Mouse (Mus musculus): ENCODE results near the gene Txndc5.
A peak's percentile ranks its signal among the peaks of the same experiment; 100 is the strongest.

Gene Txndc5

DNA sequence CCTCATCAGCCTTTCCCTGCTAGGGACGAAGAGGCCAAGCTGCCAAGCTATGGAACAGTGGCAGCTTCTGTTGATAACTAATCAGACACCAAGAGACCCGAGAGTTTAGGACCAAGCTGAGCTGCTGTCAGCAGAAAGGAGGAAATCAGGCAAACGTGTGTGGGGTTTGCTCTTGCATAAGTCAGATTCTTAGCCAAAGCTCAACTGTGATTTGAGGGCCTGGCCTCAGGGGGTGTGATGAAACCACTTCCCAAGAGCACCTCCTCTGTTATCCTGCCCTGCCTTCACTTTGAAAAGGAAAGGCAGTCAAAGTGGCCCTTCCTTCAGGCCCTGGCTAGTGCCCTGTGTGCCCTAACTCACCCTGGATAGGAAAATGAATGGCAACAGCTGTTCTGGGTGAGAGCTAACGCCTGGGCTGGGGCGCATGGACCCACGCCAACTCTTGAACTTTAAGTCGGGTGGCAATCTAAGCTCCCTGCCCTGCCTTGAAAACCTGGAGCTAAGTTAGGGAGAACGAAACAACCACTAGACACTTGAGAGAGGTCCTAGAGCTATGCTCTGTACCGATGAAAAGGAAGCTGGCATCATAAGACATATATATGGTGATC is at the start of gene Txndc5:
Txndc5 (minus strand) TSS at position 138 of the 608 bp plus-strand sequence.
- DNase-seq (ENCODE audit: low spot score): no peak

DNA sequence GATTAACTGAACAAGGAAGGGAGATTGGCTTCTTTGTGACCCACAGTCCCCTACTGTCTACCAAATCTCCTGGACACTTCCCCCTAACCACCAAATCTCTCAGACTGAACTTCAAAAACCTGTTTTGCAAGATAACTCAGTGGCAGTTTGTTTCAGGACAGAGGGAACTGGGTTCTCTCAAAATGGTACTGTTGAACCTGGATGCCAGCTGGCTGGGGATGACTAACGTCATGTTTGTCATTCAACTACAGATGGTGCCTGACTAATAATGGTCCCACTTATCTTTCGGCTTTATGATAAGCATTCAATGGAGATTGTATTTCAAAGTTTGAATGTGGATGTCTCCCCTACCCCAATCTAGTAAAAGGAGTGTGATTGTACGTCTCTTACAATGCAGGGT is 46.0 kb upstream of the Txndc5 start:
- no peak for DNase-seq (ENCODE audit: low spot score)

DNA sequence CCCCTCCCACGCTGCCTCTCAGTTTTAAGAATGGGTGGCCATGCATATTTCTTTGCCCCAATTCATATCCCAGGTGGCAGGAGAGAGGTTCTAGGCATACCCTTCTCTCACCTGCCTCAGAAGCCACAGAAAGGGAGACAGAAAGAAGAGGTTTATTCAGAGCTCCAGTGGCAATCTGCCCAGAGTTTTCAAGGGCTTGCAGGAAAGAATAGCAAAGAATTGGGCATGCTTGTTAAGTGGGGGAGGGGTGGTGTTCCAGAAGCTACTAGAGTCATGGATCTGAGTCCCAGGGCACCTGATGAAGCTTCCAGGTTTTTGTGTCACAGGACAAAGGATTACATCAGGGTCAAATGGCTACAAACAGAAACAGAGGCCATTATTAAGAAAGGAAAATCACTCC is 44.7 kb upstream of the Txndc5 start:
- no peak for DNase-seq (ENCODE audit: low spot score)

DNA sequence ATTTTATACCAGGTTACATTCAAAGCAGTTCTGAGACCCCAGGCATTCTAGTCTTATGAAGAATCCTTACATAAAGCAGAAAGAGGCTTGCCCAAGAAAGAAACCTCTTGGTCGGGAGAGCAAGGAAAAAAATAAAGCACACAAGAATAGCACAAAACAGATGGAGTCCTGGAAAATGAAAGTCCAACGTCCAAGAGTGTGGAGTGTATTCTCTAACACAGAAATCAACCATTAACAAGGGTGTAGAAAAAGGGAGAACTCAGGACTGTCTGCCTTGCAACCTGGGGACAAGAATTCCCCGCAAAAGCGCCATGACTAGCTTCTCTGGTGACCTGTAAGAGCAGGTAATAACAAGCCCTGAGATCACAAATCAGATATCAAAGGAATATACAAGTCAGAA is 36.6 kb upstream of the Txndc5 start:
- DNase-seq (ENCODE audit: low spot score): no peak

DNA sequence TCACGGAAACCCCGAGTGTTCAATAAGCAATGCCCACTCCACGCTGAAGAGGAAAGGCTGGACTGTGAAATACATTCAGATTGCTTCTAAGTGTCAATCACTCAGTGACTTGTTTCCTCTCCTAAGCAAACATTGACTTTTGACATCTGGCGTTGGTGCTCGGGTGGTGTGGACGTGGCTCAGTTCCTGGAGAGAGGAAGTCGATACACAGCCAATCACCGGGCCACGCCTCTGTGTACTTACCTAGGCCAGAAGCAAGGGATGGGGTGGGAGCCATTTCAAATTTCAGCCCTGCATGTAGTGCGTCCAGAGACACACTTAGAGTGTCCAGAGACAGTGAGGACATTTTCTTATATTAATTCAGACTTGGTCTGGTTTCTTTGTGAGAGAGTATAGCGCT is 26.0 kb upstream of the Txndc5 start:
- no peak for DNase-seq (ENCODE audit: low spot score)

DNA sequence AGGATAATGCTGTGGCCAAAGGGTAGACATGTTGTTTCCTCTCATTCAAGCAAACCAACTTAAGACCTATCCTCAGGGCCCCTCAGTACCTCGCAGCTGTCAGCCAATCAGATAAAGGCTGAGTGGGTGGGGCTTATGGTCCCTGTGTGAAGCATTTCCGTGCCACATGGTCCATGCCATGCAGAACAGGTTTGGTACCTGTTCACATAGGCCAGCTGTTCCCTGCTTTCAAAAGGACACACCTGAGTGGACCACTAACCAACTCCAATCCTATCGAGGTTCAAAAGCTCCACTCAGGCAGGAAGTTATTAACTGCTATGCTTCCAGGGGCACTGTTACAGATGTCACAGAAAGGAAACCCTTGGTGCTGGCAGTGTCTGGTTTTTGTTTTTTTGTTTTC is 25.6 kb upstream of the Txndc5 start:
- DNase-seq (ENCODE audit: low spot score): no peak

DNA sequence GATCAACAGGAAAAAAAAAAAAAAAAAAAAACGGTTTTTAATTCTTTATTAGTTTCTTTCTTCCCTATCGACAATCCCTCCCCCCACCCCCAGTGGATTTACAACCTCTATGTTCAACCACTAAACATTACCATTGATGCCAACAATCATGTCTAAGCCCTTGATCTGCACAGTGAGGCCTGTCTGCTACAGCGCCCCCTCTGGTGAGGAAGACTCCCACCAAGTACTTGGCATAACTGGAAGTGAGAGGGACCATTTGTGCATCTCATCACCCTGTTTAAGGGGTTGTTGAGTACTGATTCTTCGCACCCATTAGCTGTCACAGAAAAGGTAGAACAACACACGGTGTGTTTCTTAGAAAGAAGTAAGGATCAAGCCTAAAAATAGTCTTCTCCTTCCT is 20.1 kb upstream of the Txndc5 start:
- no peak for DNase-seq (ENCODE audit: low spot score)

DNA sequence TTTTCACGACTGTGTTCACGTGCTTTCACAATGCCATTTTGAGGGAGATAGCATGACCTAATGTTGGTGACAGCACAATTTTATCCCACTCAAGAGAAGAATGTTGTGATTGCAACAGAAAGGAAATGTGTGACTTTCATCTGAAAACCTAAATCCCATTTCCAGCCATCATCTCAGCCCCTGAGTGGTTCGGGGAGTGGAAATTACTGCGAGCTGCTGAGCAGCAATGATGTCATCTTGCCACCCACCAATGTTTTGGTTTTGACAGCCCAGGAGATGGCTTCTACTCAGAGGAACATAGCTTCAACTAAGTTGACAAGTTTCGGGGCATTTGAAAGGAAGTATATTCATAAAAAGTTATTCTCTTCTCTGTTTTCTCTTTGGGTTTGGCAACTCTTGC is 19.1 kb upstream of the Txndc5 start:
- DNase-seq (ENCODE audit: low spot score): no peak

DNA sequence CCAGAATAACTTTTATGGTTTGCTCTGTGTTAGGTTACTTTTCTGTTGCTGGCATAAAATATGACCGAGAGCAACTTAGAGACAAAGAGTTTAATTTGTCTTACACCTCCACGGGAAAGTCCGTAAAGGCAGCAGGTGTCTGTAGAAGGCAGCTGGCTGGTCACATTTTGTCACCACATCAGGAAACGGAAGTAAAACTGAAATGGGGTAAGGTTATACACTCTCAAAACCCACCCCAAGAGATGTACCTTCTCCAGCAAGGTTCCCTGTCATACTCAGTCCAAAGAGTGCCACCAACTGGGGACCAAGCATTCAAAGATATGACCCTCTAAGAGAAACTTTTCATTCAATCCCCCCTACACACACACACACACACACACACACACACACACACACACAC is 18.1 kb upstream of the Txndc5 start:
- DNase-seq (ENCODE audit: low spot score): no peak

DNA sequence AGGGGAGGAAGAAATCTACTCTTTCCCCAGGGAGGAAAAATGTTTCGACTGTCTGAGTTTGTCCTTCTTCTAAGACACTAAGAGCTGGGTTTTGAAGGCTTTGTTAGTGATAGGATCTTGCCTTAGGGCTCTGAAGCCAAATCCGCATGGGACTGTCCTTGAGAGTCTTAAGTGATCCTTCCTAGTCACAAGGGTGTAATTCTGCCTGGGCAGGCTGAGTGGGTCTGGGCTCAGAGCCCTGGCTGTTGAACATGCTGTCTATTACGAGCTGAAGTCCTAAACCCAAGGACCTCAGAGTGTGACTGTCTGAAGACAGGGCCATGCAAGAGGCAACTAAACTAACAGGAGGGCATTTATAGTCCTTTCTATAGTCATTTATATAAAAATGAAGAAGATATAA is 16.8 kb upstream of the Txndc5 start:
- no peak for DNase-seq (ENCODE audit: low spot score)

DNA sequence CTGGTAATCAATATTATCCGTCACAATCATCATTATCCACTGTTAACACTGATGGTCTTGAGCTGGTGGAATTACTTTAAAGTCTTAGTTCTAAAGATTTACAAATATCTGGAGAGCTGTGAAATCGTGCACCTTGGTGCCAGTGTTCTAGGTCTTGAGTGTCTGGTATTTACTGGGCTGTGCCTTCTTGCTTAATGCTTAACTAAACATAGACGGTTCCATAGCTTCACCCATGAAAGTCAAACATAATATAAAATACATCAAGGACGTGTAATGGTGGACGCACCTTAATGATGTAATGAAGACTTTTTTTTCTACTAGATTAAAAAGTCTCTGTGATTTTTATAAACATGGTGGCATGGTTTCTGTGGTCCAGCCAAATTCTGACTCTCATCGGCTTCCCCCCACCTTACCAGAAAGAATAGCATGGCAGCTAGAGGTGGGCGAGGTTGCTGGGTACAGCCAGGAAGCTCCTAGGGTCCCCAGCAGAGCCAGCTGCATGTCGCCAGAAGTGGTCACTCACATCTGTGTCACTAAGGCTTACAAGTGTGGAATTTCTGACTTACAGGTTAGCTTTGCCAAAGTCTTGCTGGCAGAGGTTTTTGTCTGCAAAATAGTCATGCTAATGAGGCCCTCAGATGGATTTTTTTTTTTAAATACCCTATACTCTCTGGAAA is 16.3 kb upstream of the Txndc5 start:
- no peak for DNase-seq (ENCODE audit: low spot score)

DNA sequence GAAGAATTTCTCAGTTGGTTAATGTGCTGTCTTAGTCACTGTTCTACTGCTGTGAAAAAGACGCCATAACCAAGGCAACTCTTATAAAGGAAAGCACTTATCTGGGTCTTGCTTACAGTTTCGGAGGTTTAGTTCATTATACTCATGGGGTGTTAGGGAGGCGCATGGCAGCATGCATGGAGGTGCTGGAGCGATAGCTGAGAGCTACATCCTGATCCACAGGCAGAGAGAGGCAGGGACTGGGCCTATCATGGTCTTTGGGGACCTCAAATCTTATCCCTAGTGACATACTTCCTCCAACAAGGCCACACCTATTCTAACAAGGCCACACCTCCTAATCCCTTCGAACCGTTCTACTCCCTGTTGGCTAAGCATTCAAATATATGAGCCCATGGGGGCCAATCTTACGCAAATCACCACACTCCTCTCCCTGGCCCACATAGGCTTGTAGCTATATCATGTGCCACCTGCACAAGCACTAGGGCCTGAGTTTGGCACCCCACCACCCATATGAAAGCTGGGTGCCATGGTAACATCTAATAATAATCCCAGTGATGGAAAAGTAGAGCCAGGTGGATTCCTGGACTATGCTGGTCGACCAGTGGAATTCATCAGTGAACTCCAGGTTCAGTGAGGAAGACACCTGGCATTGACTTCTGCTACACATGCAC is 15.0 kb upstream of the Txndc5 start:
- DNase-seq (ENCODE audit: low spot score): no peak

DNA sequence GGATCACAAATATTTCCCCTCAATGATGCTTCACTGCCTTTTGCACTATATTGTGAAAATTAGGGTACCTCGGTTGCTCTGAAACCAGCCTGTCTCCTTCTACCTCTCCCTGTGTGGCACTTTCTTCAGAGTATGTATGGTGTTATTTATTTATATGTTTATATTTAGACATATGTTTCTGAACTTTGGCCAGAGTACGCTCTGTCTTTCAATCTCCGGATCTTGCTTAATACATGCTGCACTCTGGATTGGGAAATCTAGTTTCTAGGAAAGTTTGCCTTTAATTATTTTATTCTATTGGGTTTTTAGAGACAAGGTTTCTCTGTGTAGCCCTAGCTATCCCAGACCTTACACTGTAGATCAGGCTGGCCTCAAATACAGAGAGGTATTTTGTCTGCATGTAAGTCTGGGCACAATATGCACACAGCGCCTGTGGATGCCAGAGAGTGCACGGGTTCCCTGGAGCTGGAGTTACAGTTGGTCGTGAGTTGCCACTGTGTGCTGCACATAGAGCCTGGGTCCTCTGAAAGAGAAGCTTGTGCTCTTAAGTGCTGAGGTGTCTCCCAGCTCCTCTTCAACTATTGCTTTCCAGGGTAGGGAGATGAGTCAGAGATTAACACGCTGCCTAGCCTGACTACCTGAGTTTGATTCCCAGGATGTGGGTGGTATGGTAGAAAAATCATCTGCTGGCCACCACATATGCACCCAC is 10.7 kb upstream of the Txndc5 start:
- no peak for DNase-seq (ENCODE audit: low spot score)

DNA sequence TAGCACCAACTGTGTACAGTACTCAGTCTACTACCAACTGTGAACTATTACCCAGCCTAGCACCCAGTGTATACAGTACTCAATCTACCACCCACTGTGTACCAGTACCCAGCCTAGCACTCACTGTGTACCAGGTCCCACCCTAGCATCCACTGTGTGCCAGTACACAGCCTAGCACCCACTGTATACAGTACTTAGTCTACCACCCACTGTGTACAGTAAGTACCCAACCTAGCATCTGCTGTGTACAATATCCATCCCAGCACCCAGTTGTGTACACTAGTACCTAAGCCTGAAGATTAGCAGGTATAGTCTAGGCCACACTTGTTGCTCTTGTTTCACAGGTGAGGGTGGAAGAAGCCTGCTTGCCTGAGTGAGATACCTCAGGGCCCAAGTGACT is 8.9 kb upstream of the Txndc5 start:
- no peak for DNase-seq (ENCODE audit: low spot score)

DNA sequence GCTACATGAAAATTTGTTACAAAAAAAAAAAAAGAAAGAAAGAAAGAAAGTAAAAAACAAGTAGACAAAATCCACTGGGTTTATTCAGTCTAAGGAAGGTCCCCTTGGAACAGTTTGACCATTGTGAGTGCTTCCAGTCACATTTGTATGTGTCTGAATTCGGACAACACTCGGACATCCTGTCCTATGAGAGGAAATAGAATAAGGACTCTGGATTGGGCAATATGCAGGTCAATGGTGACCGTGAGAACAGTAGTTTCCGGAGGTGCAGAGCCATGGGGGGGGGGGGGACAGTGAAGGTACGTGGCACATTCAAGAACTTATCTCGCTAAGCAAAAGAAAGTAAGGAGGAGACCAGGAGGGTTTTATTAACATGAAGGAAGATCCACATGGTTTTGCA is 6.1 kb upstream of the Txndc5 start:
- DNase-seq (ENCODE audit: low spot score): no peak

DNA sequence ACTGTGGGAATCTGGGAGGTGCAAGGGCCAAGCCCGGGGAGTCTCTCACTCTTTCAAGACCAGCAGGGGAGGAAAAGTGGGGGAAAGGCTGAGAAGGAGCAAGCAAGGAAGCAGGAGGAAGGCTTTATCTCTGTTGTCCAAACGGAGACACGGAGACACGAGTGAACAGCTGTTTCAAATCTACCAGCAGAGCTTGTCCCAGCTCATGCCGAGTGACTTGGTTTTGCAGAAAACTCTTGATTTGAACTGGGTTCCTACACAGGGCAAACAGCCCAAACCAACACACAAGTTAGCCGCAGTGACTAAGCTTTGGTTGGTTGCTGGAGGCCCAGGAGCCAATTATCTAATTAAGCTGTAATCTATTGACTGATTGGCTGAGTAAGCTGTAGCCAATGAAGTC is 5.4 kb upstream of the Txndc5 start:
- no peak for DNase-seq (ENCODE audit: low spot score)

DNA sequence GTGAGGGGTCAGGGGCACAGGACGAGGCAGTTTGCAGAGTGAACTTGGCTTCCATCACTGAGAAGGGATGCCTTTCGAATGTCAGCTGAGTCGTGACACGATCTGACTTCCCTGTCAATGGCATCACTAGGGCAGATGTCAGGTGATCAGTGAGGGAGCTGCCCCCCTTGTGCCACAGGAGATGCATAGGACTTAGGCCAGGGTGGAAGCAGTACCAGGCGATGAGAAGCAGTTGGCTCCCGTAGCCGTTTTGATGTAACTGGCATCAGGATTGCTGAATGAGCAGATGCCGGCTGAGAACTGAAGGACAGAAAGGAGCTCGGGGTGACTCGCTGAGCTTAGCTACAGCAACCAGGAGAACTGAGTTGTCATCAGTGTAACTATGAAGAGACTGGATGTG is 4.8 kb upstream of the Txndc5 start:
- DNase-seq (ENCODE audit: low spot score): no peak

DNA sequence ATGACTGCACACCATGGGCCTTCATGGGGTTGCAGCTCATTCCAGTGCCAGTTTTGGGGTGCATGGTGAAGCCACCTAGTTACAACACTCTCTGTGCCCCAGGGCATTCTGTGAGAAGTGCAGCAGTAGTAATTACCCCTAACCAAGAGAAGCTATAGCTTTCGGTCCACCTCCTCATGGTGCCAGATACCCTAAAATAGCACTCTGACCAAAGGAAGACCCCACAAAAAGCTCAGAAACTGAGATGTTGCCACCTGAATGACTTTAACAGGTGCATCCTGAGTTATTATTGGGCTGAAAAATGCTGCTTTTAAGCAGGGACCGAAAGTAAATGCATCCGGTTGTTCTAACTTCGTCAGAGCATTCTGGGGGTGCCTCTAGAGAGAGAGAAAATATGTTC is 2.9 kb upstream of the Txndc5 start:
- DNase-seq (ENCODE audit: low spot score): no peak

DNA sequence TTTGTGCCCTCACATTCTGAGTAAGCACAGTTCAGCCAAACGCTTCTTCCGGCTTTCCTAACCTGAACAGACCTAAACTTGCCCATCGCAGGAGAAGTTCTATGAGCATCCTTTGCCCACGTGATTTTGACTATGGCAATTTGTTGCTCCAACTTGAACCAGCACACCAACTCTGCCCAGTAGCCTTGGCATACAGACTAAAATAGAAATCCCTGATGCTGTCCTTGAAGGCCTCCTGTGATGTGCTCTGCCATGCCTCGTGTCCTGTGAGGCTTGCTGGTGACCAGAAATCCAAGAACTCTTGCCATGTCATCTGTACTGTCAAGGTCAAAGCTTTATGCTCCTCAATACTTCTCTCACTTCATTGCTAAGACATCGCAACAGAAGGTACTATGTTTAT is 952 bp upstream of the Txndc5 start:
- DNase-seq (ENCODE audit: low spot score): no peak

DNA sequence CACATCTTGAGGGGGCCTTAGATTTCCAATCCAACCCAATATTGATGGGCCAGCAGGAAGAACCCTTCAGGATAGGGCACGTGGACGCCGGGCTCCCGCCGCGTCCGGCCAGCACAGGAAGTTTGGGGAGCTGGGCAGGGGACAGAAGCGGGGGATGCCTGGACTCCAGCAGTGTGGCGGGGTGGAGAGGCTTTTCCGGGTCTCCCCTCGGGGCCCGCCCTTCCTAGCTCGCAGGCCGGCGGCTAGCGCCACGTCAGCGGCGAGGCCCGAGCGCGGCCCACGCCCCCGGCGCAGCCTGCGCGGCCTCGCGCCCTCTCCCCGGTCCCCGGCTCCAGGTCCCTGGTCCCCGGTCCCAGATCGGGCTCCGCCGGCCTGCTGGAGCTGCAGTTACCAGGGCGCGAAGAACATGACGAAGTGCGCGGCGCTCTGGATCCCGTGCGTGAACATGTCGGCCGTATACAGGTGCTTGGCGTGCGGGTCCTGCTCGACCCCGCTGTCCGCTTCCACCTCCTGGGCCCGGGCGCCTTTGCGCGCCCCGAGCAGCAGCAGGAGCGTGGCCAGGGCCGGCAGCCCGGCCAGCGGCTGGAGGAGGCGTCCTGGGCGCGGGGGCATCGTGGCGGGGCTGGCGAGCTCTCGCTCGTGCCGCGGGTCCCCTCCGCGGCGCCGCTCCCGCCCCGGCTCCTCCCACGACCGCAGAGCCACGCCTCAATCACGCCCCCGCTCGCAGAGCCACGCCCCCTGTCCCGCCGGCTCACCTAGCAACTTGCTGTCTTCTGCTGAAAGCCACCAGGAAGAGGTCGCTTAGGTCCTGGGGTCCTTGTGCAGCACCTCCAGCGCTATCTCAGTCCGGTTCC is 600 bp downstream of the Txndc5 start:
- peak; percentile 58 for DNase-seq (ENCODE audit: low spot score)

DNA sequence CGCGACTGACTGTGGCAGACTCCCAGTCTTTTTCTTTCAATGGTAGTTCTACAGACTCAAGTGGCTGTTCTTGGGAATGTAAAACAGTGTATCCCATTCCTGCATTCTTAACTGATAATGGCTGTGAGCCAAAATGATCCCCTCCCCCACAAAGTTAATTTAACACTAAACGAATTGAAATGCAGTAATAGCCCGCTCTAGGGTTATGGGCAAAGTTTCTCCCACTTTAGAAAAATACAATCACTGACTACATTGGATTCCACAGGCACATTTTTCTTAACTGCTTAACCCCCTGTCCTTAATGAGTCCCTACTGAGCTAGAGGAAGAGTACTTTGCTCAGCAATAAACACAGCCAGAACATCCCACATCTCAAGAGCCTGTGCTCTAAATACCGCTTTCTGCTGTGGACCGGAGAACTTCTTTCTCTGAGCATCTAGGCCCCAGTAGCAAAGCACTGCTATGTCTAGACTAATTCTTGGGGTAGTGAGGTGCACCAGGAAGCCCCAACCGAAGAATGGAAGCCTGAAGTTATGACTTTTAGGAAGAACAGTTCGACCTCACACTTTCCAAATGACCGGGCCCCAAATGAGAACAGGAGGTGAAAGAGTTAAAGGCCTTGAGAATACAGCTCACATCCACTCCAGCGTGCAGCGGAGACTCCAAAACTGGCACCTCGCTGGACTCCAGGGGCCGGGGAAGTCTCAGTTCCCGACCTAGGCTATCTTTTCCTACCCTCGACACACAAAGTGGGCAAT is 1.4 kb downstream of the Txndc5 start:
- DNase-seq (ENCODE audit: low spot score): no peak
